Mouse (Mus musculus) neural tube, postnatal 0 days (tissue): ENCODE data around the gene Uhrf1bp1. TPM values are rescaled to one million over a fixed set of nuclear protein-coding genes. Genes with fewer than 3 reads are reported as not detected.

ENCODE experiments used
- polyA plus RNA-seq: library from polyadenylated mRNA; unstranded; fragments of >200 nt; fragmentation: Nextera tagmentation; extraction: Ambion mirVana; gene quantifications from 2 replicates; pipeline ENCODE4 v1.2.1, GENCODE M21; 2015

Uhrf1bp1 gene
- 4.3 and 5.7 TPM in 2 replicates for polyA plus RNA-seq

DNA sequence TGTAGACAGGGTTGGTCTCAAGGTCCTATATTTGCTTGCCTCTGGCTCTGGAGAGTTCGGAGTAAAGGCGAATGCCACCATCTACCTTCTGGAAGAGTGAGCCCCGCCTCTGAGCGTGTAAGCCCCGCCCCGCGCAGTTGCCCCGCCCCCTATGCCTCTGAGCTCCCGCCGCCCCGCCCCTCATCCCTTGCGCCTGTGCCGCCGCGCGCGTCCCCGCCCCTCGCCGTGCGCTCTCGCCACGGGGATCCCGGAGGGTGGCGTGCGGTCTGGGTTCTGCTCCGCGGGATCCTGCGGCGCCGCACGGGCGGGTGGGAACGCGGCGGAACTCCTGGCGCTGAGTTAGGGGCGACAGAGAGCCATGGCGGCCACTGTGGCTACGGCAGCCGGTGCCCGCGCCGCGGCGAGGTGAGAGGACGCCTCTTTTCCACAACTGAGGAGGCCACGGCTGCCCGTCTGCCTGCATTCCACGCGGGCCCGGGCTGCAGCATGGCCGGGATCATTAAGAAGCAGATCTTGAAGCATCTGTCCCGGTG lies at the start of gene Uhrf1bp1:
Uhrf1bp1 (plus strand) TSS at position 177 of the 533 bp plus-strand sequence.

DNA sequence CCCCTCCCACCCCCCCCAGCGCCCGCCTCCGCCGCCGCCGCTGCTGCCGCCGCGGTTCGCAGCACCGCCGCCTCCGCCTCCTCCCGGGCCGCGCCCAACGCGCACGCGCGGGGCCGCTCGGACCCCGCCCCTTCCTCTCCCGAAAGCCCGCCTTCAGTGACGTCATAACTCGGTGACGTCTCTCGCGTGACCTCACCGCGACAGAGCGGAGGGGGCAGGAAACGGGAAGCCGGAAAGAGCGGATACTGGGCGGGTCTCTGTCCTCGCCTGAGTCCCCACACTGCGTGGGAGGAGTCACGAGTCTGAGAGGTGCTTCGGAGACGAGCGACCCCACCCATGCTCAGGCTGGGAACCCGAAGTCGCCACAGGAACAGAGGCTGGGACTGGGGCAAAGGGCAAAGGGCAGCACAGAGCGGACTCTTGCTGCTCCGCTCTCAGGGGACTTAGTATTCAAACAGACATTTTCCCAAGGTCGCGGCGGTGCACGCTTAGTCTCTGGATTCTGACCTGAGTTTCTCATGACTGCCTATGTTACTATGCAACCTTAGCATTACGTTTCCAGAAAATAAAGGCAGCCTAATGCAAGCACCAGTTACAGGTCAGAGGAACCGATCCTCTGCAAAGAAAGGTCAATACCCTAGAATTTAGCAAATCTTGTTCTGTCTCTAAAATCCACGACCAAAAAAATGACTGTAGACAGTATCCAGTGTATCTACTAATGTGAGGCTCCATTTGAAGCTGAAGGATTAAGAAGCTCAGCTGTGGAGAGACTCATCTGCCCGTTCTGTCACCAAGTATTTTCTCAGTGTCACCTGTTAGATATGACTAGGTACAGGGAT lies 35.5 kb upstream of the Uhrf1bp1 start, which contains the start of gene D17Wsu92e:
D17Wsu92e (minus strand) TSS at position 81 of the 839 bp plus-strand sequence.

DNA sequence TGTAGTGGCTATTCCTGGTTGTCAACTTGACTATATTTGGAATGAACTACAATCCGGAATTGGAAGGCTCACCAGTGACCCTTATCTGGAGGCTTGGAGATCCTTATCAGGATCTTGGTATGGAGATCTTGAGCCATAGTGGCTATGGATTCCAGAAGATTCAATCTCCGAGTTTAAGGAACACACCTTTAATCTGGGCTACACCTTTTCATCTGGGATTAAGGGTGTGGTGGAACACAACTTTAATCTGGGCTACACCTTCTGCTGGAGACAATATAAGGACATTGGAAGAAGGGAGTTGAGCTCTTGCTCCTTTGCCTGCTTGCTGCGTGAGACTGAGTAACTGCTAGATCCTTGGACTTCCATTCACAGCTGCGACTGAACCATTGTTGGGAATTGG lies 18.4 kb upstream of the Uhrf1bp1 start, which contains the start of gene Snrpc:
Snrpc (plus strand) TSS at position 301 of the 400 bp plus-strand sequence.

DNA sequence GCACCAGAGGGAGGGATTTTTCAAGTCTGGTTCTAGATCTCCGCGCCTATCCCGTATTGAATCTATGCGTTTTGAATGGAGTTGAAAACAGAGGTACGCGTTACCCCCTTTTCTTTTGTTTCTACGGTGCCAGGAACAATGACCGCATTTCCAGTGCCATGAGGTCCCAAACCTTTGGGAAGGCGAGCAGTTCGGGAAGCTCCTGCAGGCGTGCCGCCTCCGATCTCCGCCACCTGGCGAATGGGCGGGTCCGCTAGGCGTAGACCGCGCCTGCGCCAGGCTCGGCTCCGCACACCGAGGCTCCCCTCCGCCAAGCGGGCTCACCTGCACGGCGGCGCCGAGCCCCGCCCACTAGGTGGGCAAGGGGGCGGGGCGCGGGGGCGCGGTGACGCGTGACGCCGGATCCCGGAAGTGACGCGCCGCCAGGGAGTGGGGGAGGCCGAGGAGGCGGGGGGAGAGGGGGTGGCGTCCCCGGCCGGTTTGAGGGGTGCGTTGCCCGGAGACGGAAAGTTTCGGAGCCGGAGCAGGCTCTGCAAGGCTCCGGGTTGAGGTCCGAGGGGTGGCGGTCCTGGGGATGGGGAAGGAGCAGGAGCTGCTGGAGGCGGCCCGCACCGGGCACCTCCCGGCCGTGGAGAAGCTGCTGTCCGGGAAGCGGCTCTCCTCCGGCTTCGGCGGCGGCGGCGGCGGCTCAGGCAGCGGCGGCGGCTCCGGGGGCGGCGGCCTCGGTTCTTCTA lies 52.8 kb downstream of the Uhrf1bp1 start, which contains the start of gene Anks1:
Anks1 (plus strand) TSS at position 419 of the 734 bp plus-strand sequence.

DNA sequence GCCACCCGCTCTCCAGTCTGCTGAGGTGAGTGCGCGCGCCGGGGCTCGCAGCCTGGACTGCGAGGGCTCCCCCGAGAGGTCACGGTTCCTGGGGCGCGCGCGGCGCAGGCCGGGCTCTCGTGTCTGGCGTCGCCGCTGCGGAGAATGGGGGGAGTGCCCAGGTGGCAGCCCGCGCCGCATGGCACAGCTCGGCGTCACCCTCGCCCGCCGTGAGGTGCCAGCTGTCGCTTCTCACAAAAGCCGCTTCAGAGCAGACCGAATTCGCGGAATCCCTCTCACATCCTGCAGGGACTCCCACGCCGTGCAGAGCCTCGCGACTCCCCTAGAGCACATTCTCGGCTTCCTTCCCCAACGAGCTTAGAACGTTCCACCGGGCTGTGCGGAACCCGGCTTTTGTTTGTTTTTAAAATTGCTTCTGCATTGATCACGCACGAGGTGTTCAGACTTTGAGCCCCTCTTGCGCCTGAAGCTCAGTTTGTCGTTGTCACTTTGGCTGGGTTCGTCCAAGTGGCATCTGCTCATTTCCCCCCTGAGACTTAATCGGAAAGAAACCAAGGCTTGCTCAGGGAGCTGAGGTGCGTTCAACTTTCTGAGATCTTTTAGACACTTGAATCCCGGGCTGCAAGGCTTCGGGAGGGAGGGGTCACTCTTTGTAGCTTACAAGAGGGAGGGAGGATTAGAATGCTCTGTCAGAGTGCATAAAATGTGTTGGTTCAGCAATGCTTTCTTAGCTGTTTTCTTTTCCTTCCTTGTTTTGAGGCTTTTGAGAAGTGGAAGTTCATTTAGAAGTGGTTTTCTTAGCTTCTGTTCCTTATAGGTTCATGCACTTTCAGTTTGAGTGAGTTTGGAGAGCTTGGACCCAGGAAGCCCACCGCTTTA lies 53.6 kb downstream of the Uhrf1bp1 start, which contains the start of gene Taf11:
Taf11 (minus strand) TSS at position 223 of the 879 bp plus-strand sequence.

Other genes with a start within 250 kb of the Uhrf1bp1 start
- 226 and 248 TPM in 2 replicates for gene Nudt3, start 232.9 kb upstream of the Uhrf1bp1 start, polyA plus RNA-seq
- not detected in 2 replicates for gene RPS10-NUDT3, start 221.2 kb upstream of the Uhrf1bp1 start, polyA plus RNA-seq
- 491 and 583 TPM in 2 replicates for gene Rps10, start 219.8 kb upstream of the Uhrf1bp1 start, polyA plus RNA-seq
- 104 and 105 TPM in 2 replicates for gene Pacsin1, start 200.9 kb upstream of the Uhrf1bp1 start, polyA plus RNA-seq
- 2.3 TPM in 2 replicates for gene Spdef, start 127.5 kb upstream of the Uhrf1bp1 start, polyA plus RNA-seq
- 10.4 and 11.9 TPM in 2 replicates for gene D17Wsu92e, start 35.8 kb upstream of the Uhrf1bp1 start, polyA plus RNA-seq
- gene Snrpc, start 18.3 kb upstream of the Uhrf1bp1 start, polyA plus RNA-seq: 221 and 227 TPM in 2 replicates
- gene Anks1, start 52.9 kb downstream of the Uhrf1bp1 start, polyA plus RNA-seq: 29.2 and 37.0 TPM in 2 replicates
- 45.6 and 47.3 TPM in 2 replicates for gene Taf11, start 53.4 kb downstream of the Uhrf1bp1 start, polyA plus RNA-seq
- 1.7 and 1.9 TPM in 2 replicates for gene Tcp11, start 224.2 kb downstream of the Uhrf1bp1 start, polyA plus RNA-seq